Mouse (Mus musculus) neural tube, embryonic 11.5 days (tissue): Measurements from ENCODE around the gene Coro2a. TPM values are rescaled to one million over a fixed set of nuclear protein-coding genes. Genes with fewer than 3 reads are reported as not detected.

Experiments used
- ATAC-seq: fragments of 200-750 bp; cut with Nextera tagmentation; 2 replicates; pipeline ENCODE4 v1.8.0; 2017; ENCODE audit warnings: moderate number of reproducible peaks, mild to moderate bottlenecking, moderate TSS enrichment, moderate library complexity; ENCODE audit not compliant: insufficient read depth, low FRiP score, low TSS enrichment
- DNase-seq: peaks from one replicate; pipeline ENCODE4 v3.0.0-alpha.2; 2015; ENCODE audit warnings: low spot score
- H3K27ac ChIP-seq: fragments of 300-500 bp; sonication (generic); 2 replicates; pipeline ENCODE4 v1.5.1; 2014; ENCODE audit warnings: low read depth, mild to moderate bottlenecking, low read length
- H3K27me3 ChIP-seq: fragments of 300-500 bp; sonication (generic); 2 replicates; pipeline ENCODE4 v1.6.1; 2014; ENCODE audit warnings: mild to moderate bottlenecking, low read length, mixed read lengths; ENCODE audit not compliant: control insufficient read depth, insufficient read depth
- H3K36me3 ChIP-seq: fragments of 300-500 bp; sonication (generic); 2 replicates; pipeline ENCODE4 v1.6.1; 2014; ENCODE audit warnings: mild to moderate bottlenecking, low read length, moderate library complexity, mixed read lengths; ENCODE audit not compliant: control insufficient read depth, insufficient read depth
- H3K4me1 ChIP-seq: fragments of 300-500 bp; sonication (generic); 2 replicates; pipeline ENCODE4 v1.6.1; 2014; ENCODE audit warnings: low read length, mixed read lengths; ENCODE audit not compliant: control insufficient read depth, insufficient read depth
- H3K4me2 ChIP-seq: fragments of 300-500 bp; sonication (generic); 2 replicates; pipeline ENCODE4 v1.6.1; 2014; ENCODE audit warnings: low read depth, mild to moderate bottlenecking, moderate library complexity
- H3K4me3 ChIP-seq: fragments of 300-500 bp; sonication (generic); 2 replicates; pipeline ENCODE4 v1.5.1; 2014; ENCODE audit warnings: low read depth, low read length
- H3K9ac ChIP-seq: fragments of 300-500 bp; sonication (generic); 2 replicates; pipeline ENCODE4 v1.6.1; 2014; ENCODE audit warnings: mild to moderate bottlenecking, low read length
- H3K9me3 ChIP-seq: fragments of 300-500 bp; sonication (generic); 2 replicates; pipeline ENCODE4 v1.6.1; 2016; ENCODE audit warnings: low read length; ENCODE audit not compliant: control insufficient read depth
- whole genome bisulfite sequencing: fragments of 180-500 bp; shearing (Covaris S2); extraction: QIAGEN DNeasy Blood & Tissue Kit; methylation state at CpG from one replicate; pipeline ENCODE4 v1.1.7; 2014; 5-methylcytosine and 5-hydroxymethylcytosine counted together
- polyA plus RNA-seq: library from polyadenylated mRNA; unstranded; fragments of >200 nt; fragmentation: Nextera tagmentation; extraction: Ambion mirVana; gene quantifications from 2 replicates; pipeline ENCODE4 v1.2.1, GENCODE M21; 2014

Coro2a gene
- polyA plus RNA-seq, 1 experiment from 2014 or later: 8.8 TPM

GRCm38 (mm10) chr4:46541707-46542106 is 60.3 kb downstream of the Coro2a start:
- no peak overlapping the region for H3K4me3 ChIP-seq
- H3K27me3 ChIP-seq: peaks cover 3% of the 10 kb centered on the region
- no peaks in the 10 kb centered on the region for H3K36me3 ChIP-seq
- no peak overlapping the region for H3K4me2 ChIP-seq
- no peak overlapping the region for H3K9ac ChIP-seq
- DNase-seq (no peak), ATAC-seq (no peak)
- H3K9me3 ChIP-seq: no peaks in the 10 kb centered on the region
- no peaks in the 10 kb centered on the region for H3K4me1 ChIP-seq
- WGBS: 41% methylated on average over 8 of the region's 9 CpGs
- no peak overlapping the region for H3K27ac ChIP-seq

DNA sequence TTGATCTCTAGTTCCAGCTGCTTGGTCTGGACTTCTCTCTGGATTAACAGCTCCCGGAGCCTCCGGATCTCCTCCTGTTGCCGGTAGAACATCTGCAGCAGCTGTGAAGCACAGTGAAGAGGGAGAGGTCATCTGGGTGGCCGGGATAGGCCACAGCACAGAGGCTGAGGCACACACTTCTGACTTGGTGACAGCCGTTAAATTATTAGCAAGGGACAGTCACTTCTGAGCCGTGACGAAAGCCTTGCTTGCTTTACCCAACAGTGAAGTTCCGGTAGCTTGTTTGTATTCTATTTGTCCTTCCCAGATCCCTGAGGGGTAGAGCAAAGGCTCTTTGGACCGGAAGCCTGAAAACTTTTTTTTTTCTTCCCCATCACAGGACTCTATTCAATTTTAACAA is 62.8 kb downstream of the Coro2a start:
- H3K4me3 ChIP-seq: no peak overlapping the region
- H3K9me3 ChIP-seq: no peaks in the 10 kb centered on the region
- no peaks in the 10 kb centered on the region for H3K36me3 ChIP-seq
- H3K9ac ChIP-seq: no peak overlapping the region
- no peak overlapping the region for H3K4me2 ChIP-seq
- no peak for ATAC-seq
- H3K27ac ChIP-seq: no peak overlapping the region
- DNase-seq: no peak
- H3K27me3 ChIP-seq: peaks cover 28% of the 10 kb centered on the region
- 65% methylated on average over 9 of the region's 9 CpGs for WGBS
- H3K4me1 ChIP-seq: no peaks in the 10 kb centered on the region

GRCm38 (mm10) chr4:46535840-46536361 is 66.1 kb downstream of the Coro2a start, which contains the start of gene Trim14:
Trim14 (minus strand) TSS chr4:46536141.
- peak; percentile 38; the same call in 1 of the 2 replicates for ATAC-seq
- Histone ChIP-seq H3K27me3 (peaks cover 36% of the 10 kb centered on the region), H3K4me2 (peak within 1 kb of the TSS; percentile 72), H3K4me1 (no peaks in the 10 kb centered on the region), H3K36me3 (no peaks in the 10 kb centered on the region), H3K9me3 (no peaks in the 10 kb centered on the region), H3K27ac (no peak within 1 kb of the TSS), H3K4me3 (peak within 1 kb of the TSS; percentile 43), H3K9ac (no peak within 1 kb of the TSS; the same call in 1 of the 2 replicates)
- peak; percentile 50 for DNase-seq
- under 1% methylated on average over 45 of the region's 46 CpGs for WGBS

- WGBS: 5% methylated on average over 16 of the region's 16 CpGs
Measured at GRCm38 (mm10) chr4:46535094-46535830, 66.7 kb downstream of the Coro2a start.

DNA sequence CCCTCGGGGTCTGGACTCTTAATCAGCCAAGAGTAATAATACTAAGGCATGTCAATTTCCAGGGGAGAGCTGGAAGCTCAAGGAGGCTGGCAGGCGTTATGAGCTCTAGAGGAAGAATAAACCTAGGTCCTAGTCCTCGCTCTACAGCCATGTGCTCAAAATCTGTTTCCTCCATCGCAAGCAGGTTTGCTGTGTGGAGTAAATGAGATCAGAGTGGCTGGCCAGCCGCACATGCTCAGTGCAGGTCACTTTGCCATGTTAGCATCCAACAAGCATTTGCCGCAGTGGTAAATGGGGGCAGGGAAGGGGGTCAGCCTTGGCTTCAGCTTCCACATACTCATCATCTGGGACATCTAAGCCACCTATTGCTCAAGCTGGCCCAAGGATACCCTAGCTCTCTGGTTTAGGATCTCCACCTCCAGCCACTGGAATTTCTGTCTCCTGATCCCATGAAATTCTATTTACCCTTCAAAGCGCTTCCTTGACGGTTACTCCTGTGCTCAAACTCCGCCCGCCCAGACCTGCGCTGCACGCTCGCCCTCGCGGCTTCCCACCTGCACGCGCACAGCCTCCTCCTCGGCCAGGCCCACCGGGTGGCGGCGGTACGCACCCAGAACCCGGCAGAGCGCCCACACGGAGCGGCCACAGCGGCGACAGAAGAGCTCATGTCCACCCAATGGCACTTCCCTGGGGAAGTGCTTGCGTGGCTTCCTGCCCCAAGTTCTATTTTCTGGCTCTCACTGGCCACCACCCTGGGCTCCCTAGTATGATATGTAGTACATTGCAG is 67.9 kb downstream of the Coro2a start:
- H3K4me2 ChIP-seq: peak overlapping the region; percentile 20; the same call in 1 of the 2 replicates
- H3K4me1 ChIP-seq: no peaks in the 10 kb centered on the region
- H3K9me3 ChIP-seq: no peaks in the 10 kb centered on the region
- DNase-seq: no peak
- peaks cover 36% of the 10 kb centered on the region for H3K27me3 ChIP-seq
- no peak overlapping the region for H3K9ac ChIP-seq
- peak overlapping the region; percentile 20 for H3K4me3 ChIP-seq
- no peaks in the 10 kb centered on the region for H3K36me3 ChIP-seq
- no peak for ATAC-seq
- 13% methylated on average over 29 of the region's 29 CpGs for WGBS
- no peak overlapping the region for H3K27ac ChIP-seq

More at GRCm38 (mm10) chr4:46535094-46535830, 66.7 kb downstream of the Coro2a start:
- no peaks in the 10 kb centered on the region for H3K36me3 ChIP-seq
- no peak for DNase-seq
- H3K27ac ChIP-seq: no peak overlapping the region
- no peaks in the 10 kb centered on the region for H3K9me3 ChIP-seq
- peak overlapping the region; percentile 43 for H3K4me3 ChIP-seq
- ATAC-seq: no peak
- peak overlapping the region; percentile 72 for H3K4me2 ChIP-seq
- no peak overlapping the region; the same call in 1 of the 2 replicates for H3K9ac ChIP-seq
- H3K27me3 ChIP-seq: peaks cover 36% of the 10 kb centered on the region
- no peaks in the 10 kb centered on the region for H3K4me1 ChIP-seq

DNA sequence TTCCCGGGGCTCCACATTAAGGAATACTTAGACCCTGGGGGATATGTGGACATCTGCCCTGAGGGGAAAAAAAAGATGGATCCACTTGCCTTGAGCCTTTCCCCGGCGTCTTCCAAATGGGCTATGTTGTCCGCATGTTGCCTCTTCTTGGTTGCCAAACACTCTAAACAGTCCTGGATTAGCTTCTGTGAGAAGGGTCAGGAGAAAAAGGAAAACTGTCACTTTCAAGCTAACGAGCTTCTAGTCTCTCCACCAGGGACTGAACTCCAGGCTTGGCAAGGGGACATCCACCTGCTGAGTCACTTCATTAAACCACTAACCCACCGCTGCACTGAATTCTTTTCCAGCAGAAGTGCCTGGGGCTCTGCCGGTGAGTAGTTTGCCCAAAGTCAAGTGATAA is 69.1 kb downstream of the Coro2a start:
- H3K9ac ChIP-seq: no peak overlapping the region

GRCm38 (mm10) chr4:46532511-46532910 is 69.5 kb downstream of the Coro2a start:
- no peak for ATAC-seq
- no peaks in the 10 kb centered on the region for H3K9me3 ChIP-seq
- H3K36me3 ChIP-seq: no peaks in the 10 kb centered on the region
- no peak overlapping the region for H3K27ac ChIP-seq
- 78% methylated on average over 2 of the region's 2 CpGs for WGBS
- DNase-seq: no peak
- H3K4me3 ChIP-seq: no peak overlapping the region
- H3K4me2 ChIP-seq: no peak overlapping the region
- no peak overlapping the region for H3K9ac ChIP-seq
- peaks cover 33% of the 10 kb centered on the region for H3K27me3 ChIP-seq
- H3K4me1 ChIP-seq: 0 out of 2 replicates have a peak, but pooled peaks cover under 1% of the 10 kb centered on the region

More for the DNA sequence above, 69.1 kb downstream of the Coro2a start:
- Histone ChIP-seq H3K4me3 (no peak overlapping the region), H3K27ac (no peak overlapping the region), H3K36me3 (no peaks in the 10 kb centered on the region), H3K4me2 (no peak overlapping the region), H3K9me3 (no peaks in the 10 kb centered on the region), H3K4me1 (no peaks in the 10 kb centered on the region), H3K27me3 (peaks cover 34% of the 10 kb centered on the region)
- 86% methylated on average over 7 of the region's 7 CpGs for WGBS
- DNase-seq (no peak), ATAC-seq (no peak)

GRCm38 (mm10) chr4:46529722-46530121 is 72.3 kb downstream of the Coro2a start:
- H3K4me3 ChIP-seq: no peak overlapping the region
- no peaks in the 10 kb centered on the region for H3K36me3 ChIP-seq
- 42% methylated on average over 7 of the region's 7 CpGs for WGBS
- no peaks in the 10 kb centered on the region for H3K9me3 ChIP-seq
- no peak for ATAC-seq
- H3K4me2 ChIP-seq: no peak overlapping the region
- H3K27me3 ChIP-seq: peaks cover 13% of the 10 kb centered on the region
- DNase-seq: no peak
- H3K27ac ChIP-seq: no peak overlapping the region
- no peak overlapping the region for H3K9ac ChIP-seq
- 0 out of 2 replicates have a peak, but pooled peaks cover 2% of the 10 kb centered on the region for H3K4me1 ChIP-seq
